Mouse (Mus musculus) 3T3-L1 (cell line): ENCODE measurements around the gene Gm43518.

Experiments
- DNase-seq: peaks from one replicate; pipeline ENCODE4 v3.0.0-alpha.2; 2015; ENCODE audit warnings: low read depth, low spot score

Gm43518 gene

DNA sequence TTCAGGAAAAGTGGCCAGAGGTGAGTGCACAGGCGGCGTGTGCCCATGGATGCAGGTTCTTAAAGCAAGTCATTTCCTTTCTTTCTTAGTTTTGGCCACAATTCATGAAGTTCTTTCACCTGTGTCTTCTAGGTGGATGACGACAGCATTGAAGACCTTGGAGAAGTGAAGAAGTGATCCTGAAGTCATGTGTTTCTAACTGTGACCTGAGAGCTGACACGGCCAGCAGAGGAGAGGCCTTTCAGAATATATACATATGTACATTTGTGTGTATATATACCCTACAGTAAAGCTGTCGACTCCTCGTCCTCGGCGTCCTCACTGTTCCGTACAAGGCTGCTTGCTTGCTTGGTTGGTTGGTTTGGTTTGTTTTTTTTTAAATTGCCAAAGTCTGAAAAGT lies at the start of gene Gm43518:
Gm43518 (plus strand) TSS at position 301 of the 400 bp plus-strand sequence.
- DNase-seq, result no peak

DNA sequence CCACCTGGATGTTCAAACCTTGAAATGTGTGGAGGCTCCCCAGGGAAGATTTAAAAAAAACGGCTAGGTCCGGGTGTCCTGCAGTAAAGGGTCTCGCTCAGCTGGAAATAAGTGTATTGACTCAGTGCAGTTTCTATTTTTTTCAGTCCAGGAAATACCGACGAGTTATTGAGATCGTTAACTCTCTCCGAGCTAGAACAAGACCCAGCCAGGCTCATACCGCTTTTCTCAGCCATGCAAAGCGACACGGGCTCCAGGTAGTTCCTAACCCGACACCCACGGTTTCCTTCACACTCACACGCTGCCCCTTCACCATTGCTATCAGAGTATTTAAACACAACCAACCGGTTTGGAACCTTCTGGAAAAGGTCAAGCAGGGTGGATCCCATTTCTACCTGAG lies 49.2 kb upstream of the Gm43518 start:
- DNase-seq, result no peak

GRCm38 (mm10) chr5:123879928-123880327 lies 47.3 kb upstream of the Gm43518 start, which contains the start of gene Hcar1:
Hcar1 (minus strand) TSS chr5:123880020.
- DNase-seq, result no peak

DNA sequence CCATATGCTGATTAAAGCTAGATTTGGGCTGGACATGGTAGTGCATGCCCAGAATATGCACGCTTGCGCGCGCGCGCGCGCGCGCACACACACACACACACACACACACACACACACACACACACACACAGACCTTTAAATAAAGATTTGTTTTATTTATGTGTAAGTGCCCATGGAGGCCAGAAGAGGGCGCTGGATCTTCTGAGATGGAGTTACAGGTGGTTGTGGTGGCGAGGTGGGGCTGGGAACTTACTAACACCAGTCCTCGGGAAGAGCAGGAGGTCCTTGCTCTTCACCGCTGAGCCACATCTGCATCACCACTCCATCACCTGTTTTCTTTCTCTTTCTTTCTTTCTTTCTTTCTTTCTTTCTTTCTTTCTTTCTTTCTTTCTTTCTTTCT lies 46.4 kb upstream of the Gm43518 start:
- no peak for DNase-seq

GRCm38 (mm10) chr5:123883891-123884290 lies 43.3 kb upstream of the Gm43518 start:
- DNase-seq, result no peak

GRCm38 (mm10) chr5:123884332-123884731 lies 42.9 kb upstream of the Gm43518 start:
- no peak for DNase-seq

DNA sequence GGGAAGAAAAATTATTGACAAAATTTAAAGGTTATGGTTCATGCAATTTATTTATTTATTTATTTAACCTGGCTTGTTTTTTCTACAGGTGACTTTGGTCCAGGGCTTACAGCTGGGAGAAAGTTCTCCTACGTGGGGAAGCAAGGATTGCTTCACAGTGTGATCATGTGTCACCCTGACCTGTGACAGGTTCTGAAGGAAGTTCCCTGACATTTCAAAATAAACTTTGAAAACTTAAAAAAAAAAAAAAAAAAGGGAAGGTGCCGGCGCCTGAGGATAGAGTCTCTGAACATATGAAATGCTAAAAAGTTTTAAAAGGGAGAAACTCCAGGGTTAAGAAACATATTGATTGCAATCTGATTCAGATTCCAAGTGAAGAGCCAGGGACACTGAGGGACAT lies 40.9 kb upstream of the Gm43518 start:
- DNase-seq, result no peak

DNA sequence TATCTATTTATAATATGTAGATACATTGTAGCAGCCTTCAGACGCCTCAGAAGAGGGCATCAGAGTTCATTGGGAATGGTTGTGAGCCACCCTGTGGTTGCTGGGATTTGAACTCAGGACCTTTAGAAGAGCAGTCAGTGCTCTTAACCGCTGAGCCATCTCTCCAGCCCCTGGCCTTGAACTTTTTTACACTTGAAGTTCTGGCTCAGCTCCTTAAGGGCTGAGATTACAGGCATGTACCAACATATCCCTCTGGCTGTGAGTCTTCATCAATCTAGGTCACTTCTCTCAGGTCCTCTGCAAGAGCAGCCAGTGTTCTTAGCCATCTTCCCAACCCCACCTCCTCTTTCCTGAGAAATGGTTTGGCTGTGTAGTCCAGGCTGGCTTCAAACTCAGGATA lies 36.9 kb upstream of the Gm43518 start:
- DNase-seq, result no peak

GRCm38 (mm10) chr5:123890987-123891386 lies 36.2 kb upstream of the Gm43518 start:
- no peak for DNase-seq

DNA sequence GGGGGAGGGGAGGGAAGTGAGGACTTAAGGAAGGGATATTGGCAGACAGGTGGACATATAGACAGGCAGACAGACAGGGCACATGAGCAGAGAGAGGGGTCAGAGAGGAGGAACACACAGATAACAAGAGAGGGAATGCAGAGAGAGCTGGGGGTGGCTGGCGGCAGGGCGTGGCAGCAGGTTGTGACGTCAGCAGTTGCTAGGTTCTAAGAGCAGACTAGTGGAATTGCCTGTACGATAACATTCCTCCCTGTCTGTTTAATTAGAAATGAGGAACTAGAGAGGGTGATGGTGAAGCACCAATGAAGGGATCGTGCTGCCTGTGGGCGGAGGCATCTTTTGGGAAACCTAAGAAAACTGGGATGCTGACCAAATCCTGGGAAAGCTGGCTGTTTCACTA lies 35.5 kb upstream of the Gm43518 start:
- peak; percentile 25 for DNase-seq

GRCm38 (mm10) chr5:123893520-123893919 lies 33.7 kb upstream of the Gm43518 start:
- DNase-seq, result no peak

GRCm38 (mm10) chr5:123896395-123896794 lies 30.8 kb upstream of the Gm43518 start:
- no peak for DNase-seq

DNA sequence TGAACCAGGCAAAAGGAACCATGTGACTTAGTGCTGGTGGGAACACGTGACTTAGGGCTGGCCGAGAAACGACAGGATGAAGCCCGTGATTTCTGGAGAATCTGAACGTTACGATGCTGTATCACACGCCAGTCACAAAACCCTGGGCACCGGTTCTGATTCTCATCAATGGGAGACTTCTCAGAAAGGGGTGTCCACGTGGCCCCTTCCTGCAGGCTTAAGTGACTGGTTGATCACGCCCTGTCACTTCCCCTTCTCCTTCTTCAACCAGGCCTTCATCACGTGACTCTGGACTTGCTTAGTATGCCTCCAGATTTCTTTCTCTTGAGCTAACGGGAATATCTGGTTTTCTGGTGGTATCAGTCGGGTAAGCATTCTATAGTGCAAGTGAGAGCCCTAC lies 29.9 kb upstream of the Gm43518 start:
- DNase-seq, result no peak

DNA sequence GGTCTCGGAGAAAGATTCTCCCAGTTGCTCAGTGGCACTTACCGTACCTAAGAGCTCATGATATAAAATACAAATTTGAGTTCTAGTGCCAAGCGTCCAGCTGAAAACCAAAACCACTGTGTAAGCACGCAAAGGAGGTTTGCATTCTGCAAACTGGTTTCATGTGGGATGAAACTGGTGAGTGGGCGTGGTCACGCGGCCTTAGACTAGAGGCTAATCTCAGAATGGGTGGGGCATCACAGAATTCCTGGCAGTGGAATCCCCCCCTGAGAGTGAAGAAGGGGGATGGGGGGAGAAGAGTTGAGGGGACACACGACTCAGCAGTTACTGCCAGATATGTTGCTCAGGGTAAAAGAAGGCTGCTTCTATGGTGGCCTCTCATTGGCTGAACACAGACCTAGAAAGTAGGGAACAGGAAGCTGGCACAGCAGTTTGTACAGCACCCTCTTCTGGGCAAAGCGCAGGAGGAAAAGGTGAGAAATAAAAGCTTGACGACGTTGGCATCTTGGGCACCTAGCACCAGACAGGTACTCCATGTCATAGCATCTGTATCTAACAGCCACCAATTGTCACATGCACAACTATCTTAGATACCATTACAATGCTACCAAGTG lies 23.1 kb upstream of the Gm43518 start:
- DNase-seq, result no peak

DNA sequence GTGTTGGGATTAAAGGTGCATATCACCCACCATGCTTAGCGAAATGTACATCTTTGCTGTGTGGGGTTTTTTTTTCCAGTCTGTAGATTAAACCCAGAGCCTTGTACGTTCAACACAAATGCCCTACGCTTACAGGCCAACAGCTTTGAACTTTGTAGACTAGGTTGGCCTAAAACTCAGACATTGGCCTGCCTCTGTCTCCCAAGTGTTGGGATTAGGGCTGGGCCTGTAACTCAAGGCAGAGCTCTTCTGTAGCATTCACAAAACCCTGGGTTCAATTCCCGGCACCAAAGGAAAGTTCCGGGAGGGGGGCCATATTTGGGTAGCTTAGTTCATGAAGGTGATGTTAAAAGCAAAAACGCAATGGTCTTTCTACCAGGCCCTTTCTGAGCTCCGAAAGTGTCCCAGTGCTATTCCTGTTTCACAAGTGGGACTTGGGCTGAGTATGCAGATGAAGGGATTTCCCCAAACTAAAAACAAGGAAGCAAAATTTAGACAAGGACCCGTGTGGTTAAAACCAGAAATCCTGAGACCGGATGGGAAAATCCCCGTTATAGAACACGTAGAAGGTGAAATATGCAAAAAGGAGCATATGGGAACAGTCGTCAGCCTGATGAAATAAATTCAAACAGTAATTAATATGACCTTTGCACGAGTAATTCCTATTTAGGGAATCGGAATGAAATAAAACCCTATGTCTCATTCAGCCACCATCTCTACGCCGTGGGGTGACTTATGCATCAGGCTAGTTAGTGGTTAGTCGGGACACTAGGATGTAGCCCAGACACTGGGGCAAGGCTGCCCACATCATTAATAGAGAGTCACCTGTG lies 20.9 kb upstream of the Gm43518 start:
- peak; percentile 54 for DNase-seq

- DNase-seq, result peak; percentile 95
Observed at GRCm38 (mm10) chr5:123906976-123907630, 20.1 kb upstream of the Gm43518 start, which contains the start of gene Denr. Denr (plus strand) TSS chr5:123907175.

DNA sequence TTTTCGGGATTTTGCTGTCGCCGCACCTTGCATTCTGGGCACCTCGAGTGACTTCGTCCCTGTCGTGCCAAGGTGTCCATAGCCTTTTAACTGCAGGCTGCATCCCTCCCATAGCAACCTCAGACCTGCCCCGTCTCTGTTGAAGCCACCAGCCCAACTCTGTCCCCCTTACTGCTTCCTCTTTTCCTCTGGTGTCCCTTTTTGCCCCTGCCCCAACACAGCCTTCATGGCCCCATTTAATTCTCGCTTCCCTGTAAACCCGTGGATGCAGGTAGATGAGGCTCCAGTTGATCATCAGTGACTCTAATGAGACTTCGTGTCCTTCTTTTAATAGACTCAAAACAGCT lies 19.6 kb upstream of the Gm43518 start:
- no peak for DNase-seq

- no peak for DNase-seq
Observed at GRCm38 (mm10) chr5:123914852-123915251, 12.4 kb upstream of the Gm43518 start.

DNA sequence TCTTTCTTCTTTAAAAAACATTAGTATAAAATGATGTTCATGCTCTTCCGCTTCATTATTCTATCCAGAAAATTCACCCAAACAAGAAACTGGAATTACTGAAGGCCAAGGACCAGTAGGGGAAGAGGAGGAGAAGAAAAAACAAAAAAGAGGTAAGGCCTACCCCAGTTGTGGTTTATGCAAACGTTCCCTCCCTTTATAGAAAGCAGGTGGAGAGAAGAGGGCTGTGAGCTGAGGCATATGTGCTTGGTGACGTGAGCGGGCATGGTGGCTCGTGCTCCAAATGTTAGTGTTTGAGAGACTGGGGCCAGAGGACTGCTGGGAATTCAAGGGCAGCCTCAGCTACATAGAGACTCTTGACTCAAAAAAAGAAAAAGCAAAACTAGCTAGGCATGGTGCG lies 5.1 kb upstream of the Gm43518 start:
- no peak for DNase-seq

DNA sequence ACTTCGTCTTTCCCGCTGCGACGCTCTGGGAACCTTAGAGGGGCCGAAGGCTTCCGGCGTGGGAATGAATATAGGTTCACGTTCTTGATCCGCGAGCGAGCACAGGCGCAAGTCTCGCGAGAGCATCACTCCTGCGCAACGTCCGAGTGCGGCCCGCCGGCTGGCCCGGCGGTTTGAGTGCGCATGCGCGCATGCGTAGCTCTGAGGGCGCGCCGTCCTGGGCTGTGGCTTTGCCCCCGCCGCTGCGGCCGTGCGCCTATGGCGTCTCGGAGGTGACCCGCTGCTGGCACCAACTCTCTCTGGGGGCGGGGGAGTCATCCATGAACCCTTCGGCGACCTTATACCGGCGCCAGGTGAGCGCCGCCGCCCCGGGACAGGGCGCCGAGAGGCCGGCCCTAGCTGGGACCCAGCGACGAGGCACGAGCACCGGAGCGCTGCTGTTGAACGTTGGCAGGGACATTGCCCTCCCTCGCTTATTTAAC lies 3.3 kb downstream of the Gm43518 start, which contains the start of gene Ccdc62:
Ccdc62 (plus strand) TSS at position 172 of the 482 bp plus-strand sequence.
- DNase-seq, result peak; percentile 93

DNA sequence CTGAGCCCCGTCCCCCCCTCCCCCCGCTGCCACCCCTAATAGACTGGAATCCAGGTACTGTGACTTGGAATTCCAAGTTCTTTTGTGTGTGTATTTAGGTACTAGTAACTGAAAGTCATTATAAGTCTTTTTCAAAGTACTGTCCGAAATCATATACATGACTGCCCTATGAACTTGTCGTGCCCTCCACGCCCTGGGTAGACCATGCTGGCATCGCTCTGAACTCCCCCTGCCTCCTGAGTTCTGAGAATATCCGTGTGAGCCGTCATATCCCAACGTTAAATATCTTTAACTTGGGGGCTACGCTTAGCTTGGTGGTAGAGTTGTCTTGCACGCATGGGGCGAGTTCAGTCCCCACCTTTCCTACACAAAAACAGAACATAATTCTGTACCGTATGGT lies 3.9 kb downstream of the Gm43518 start:
- DNase-seq, result no peak

- peak; percentile 34 for DNase-seq
Observed at GRCm38 (mm10) chr5:123932927-123933326, 5.7 kb downstream of the Gm43518 start.
